19 mouse cellular contexts compared by ENCODE assay signal in genomic region chr6:95545714-95546113, GRCm38 (mm10).
DNase-seq lines count a peak whose midpoint lies in the region; ATAC-seq lines count a peak whose summit lies in the region.
"Had no signal": no experiment of that assay in that cellular context is flagged by ENCODE, and none has a peak within 500 bp of the region (broad histone marks: within the 10 kb centered on the region; RNA-seq: fewer than 3 reads in every experiment).

No protein-coding gene starts in this region.

- no peak overlapping the region for H3K27ac ChIP-seq in neural tube, embryonic 12.5 days
- no peak overlapping the region for H3K27ac ChIP-seq in neural tube, embryonic 15.5 days (replicated peaks)
- H3K27ac ChIP-seq: embryonic facial prominence, embryonic 13.5 days; heart, embryonic 15.5 days; kidney, embryonic 15.5 days; layer of hippocampus, adult 2 months; limb, embryonic 15.5 days had no signal

- peak; percentile 55 for DNase-seq in heart, adult 11 months
- no peak for DNase-seq in heart, postnatal 10 days
- DNase-seq in left cerebral cortex, postnatal 4 days: peak; percentile 21
- DNase-seq in left cerebral cortex, adult 8-10 months (ENCODE audit: low spot score in 2 of 2): no peak
- DNase-seq in lung, postnatal 4 days: peak; percentile 26 to 28
- no peak for DNase-seq in spleen, postnatal 4 days (ENCODE audit: low spot score in 2 of 2)
- DNase-seq: adrenal gland, postnatal 25 days; B cell, adult 2 months; cerebellum, adult 11 months; gastrocnemius, postnatal 25 days; layer of hippocampus, postnatal 36 days had no signal

- H3K27me3 ChIP-seq in neural tube, embryonic 12.5 days (replicated peaks): no peaks in the 10 kb centered on the region
- H3K27me3 ChIP-seq in neural tube, embryonic 15.5 days (replicated peaks): 0 out of 2 replicates have a peak, but pooled peaks cover 2% of the 10 kb centered on the region
- H3K27me3 ChIP-seq: embryonic facial prominence, embryonic 13.5 days; heart, embryonic 15.5 days; intestine, embryonic 15.5 days; kidney, embryonic 15.5 days; limb, embryonic 15.5 days had no signal

- peak; percentile 56; the same call in 1 of the 2 replicates for ATAC-seq in neural tube, embryonic 12.5 days (ENCODE audit: low FRiP score, low read depth)
- no peak for ATAC-seq in neural tube, embryonic 15.5 days (ENCODE audit: low FRiP score)
- ATAC-seq: intestine, embryonic 15.5 days had no signal

- H3K9ac ChIP-seq in neural tube, embryonic 12.5 days: no peak overlapping the region
- H3K9ac ChIP-seq in neural tube, embryonic 15.5 days (replicated peaks): no peak overlapping the region
- H3K9ac ChIP-seq: embryonic facial prominence, embryonic 13.5 days; heart, embryonic 15.5 days; intestine, embryonic 15.5 days; kidney, embryonic 15.5 days; limb, embryonic 15.5 days had no signal

- H3K9me3 ChIP-seq in neural tube, embryonic 12.5 days: no peaks in the 10 kb centered on the region
- no peaks in the 10 kb centered on the region for H3K9me3 ChIP-seq in neural tube, embryonic 15.5 days (replicated peaks)
- H3K9me3 ChIP-seq: embryonic facial prominence, embryonic 13.5 days; heart, embryonic 15.5 days; intestine, embryonic 15.5 days; kidney, embryonic 15.5 days; limb, embryonic 15.5 days had no signal

- intact Hi-C loops in heart, postnatal 10 days (cut with DNase I): no loop called here
- intact Hi-C loops in left cerebral cortex, postnatal 4 days (cut with DNase I): no loop called here

- H3K36me3 ChIP-seq in neural tube, embryonic 12.5 days: no peaks in the 10 kb centered on the region
- no peaks in the 10 kb centered on the region for H3K36me3 ChIP-seq in neural tube, embryonic 15.5 days
- H3K36me3 ChIP-seq: heart, embryonic 15.5 days; intestine, embryonic 15.5 days; limb, embryonic 15.5 days had no signal

- H3K4me3 ChIP-seq in neural tube, embryonic 12.5 days: no peak overlapping the region
- H3K4me3 ChIP-seq in neural tube, embryonic 15.5 days (replicated peaks): no peak overlapping the region
- H3K4me3 ChIP-seq: embryonic facial prominence, embryonic 13.5 days; heart, embryonic 15.5 days; intestine, embryonic 15.5 days; kidney, embryonic 15.5 days; layer of hippocampus, adult 2 months; limb, embryonic 15.5 days had no signal

- H3K4me1 ChIP-seq in neural tube, embryonic 12.5 days: peaks cover 9% of the 10 kb centered on the region; the same call in 1 of the 2 replicates
- no peaks in the 10 kb centered on the region for H3K4me1 ChIP-seq in neural tube, embryonic 15.5 days
- H3K4me1 ChIP-seq: intestine, embryonic 15.5 days; limb, embryonic 15.5 days had no signal

- no peak overlapping the region for H3K4me2 ChIP-seq in neural tube, embryonic 12.5 days (replicated peaks)
- H3K4me2 ChIP-seq in neural tube, embryonic 15.5 days: no peak overlapping the region
- H3K4me2 ChIP-seq: embryonic facial prominence, embryonic 13.5 days; heart, embryonic 15.5 days; intestine, embryonic 15.5 days; kidney, embryonic 15.5 days; limb, embryonic 15.5 days had no signal

Comparison
In these comparisons a context has a peak if more than half of its experiments do, and no peak if none do; other contexts are left out.
1. DNase-seq: peak in heart, adult 11 months (single experiment), left cerebral cortex, postnatal 4 days (single experiment) and lung, postnatal 4 days (2 of 2); none in heart, postnatal 10 days (0 of 2), left cerebral cortex, adult 8-10 months (0 of 2) and spleen, postnatal 4 days (0 of 2).